Mouse (Mus musculus) right cerebral cortex, adult 18-20 months (tissue): ENCODE measurements around the gene Meiob.

Experiments
- DNase-seq: peaks from one replicate; pipeline ENCODE4 v3.0.0; 2022; ENCODE audit warnings: mixed read lengths

Meiob gene

GRCm38 (mm10) chr17:24803952-24804951 lies at the start of gene Meiob:
TSS of gene Meiob (plus strand) at chr17:24804289.
- peak; percentile 15 for DNase-seq

GRCm38 (mm10) chr17:24757394-24757793 lies 46.7 kb upstream of the Meiob start:
- no peak for DNase-seq

GRCm38 (mm10) chr17:24761121-24761520 lies 43.0 kb upstream of the Meiob start:
- DNase-seq: no peak

GRCm38 (mm10) chr17:24765016-24765905 lies 38.8 kb upstream of the Meiob start:
- no peak for DNase-seq

- DNase-seq: no peak
Measured at GRCm38 (mm10) chr17:24766266-24766875, 37.7 kb upstream of the Meiob start.

- DNase-seq: no peak
Measured at GRCm38 (mm10) chr17:24769146-24769545, 34.9 kb upstream of the Meiob start.

GRCm38 (mm10) chr17:24773241-24773640 lies 30.8 kb upstream of the Meiob start:
- DNase-seq: no peak

- no peak for DNase-seq
Measured at GRCm38 (mm10) chr17:24775173-24775572, 28.9 kb upstream of the Meiob start.

GRCm38 (mm10) chr17:24777073-24777472 lies 27.0 kb upstream of the Meiob start:
- DNase-seq: no peak

GRCm38 (mm10) chr17:24780821-24781220 lies 23.3 kb upstream of the Meiob start:
- DNase-seq: no peak

- DNase-seq: no peak
Measured at GRCm38 (mm10) chr17:24792190-24792589, 11.9 kb upstream of the Meiob start.

GRCm38 (mm10) chr17:24794791-24795190 lies 9.3 kb upstream of the Meiob start:
- no peak for DNase-seq

- DNase-seq: no peak
Measured at GRCm38 (mm10) chr17:24796969-24797368, 7.1 kb upstream of the Meiob start.

GRCm38 (mm10) chr17:24798229-24798628 lies 5.9 kb upstream of the Meiob start:
- DNase-seq: no peak

- DNase-seq: no peak
Measured at GRCm38 (mm10) chr17:24799476-24799875, 4.6 kb upstream of the Meiob start.

GRCm38 (mm10) chr17:24800524-24800923 lies 3.6 kb upstream of the Meiob start:
- no peak for DNase-seq

GRCm38 (mm10) chr17:24811211-24811610 lies 7.1 kb downstream of the Meiob start:
- no peak for DNase-seq

GRCm38 (mm10) chr17:24812215-24812614 lies 8.1 kb downstream of the Meiob start:
- no peak for DNase-seq

GRCm38 (mm10) chr17:24815256-24815655 lies 11.2 kb downstream of the Meiob start:
- no peak for DNase-seq

GRCm38 (mm10) chr17:24817503-24817902 lies 13.4 kb downstream of the Meiob start:
- DNase-seq: no peak

- DNase-seq: no peak
Measured at GRCm38 (mm10) chr17:24818172-24818571, 14.1 kb downstream of the Meiob start.

GRCm38 (mm10) chr17:24819469-24819868 lies 15.4 kb downstream of the Meiob start:
- DNase-seq: no peak
